Mouse (Mus musculus): ENCODE data around the gene Wdr24. TPM values are rescaled to one million over a fixed set of nuclear protein-coding genes. Genes with fewer than 3 reads are reported as not detected.
A peak's percentile ranks its signal among the peaks of the same experiment; 100 is the strongest.
"Not testable (repeated sequence)": the region's sequence is repeated elsewhere in the genome, so short reads cannot be mapped to it uniquely, and the experiment has no call there.

Wdr24 gene
- polyA plus RNA-seq, 1 experiment, result 0.32 TPM

- peaks cover 49% of the 10 kb centered on the region for H3K4me1 ChIP-seq (ENCODE audit: control insufficient read depth)
- TF ChIP-seq GATA1 (IDR thresholded peaks at IDR 0.05; ENCODE audit: low read length), result no peak
- TF ChIP-seq TAL1 (IDR thresholded peaks at IDR 0.05; ENCODE audit: low read length), result no peak
These were observed 44.0 kb downstream of the Wdr24 start for GRCm38 (mm10) chr17:25867509-25867835.

GRCm38 (mm10) chr17:25867836-25868600, 44.6 kb downstream of the Wdr24 start:
- TF ChIP-seq TAL1 (IDR thresholded peaks at IDR 0.05; ENCODE audit: low read length) (no peak), GATA1 (IDR thresholded peaks at IDR 0.05; ENCODE audit: low read length) (no peak)
- peak overlapping the region; percentile 67 for H3K4me3 ChIP-seq (replicated peaks)
- peaks cover 26% of the 10 kb centered on the region for H3K36me3 ChIP-seq (ENCODE audit: control insufficient read depth)
- H3K27me3 ChIP-seq (ENCODE audit: control insufficient read depth), result no peaks in the 10 kb centered on the region
- H3K9me3 ChIP-seq (ENCODE audit: control insufficient read depth, low read length), result no peaks in the 10 kb centered on the region
- peaks cover 46% of the 10 kb centered on the region for H3K4me1 ChIP-seq (ENCODE audit: control insufficient read depth)

More at GRCm38 (mm10) chr17:25867509-25867835, 44.0 kb downstream of the Wdr24 start:
- Histone ChIP-seq H3K9me3 (ENCODE audit: control insufficient read depth, low read length) (no peaks in the 10 kb centered on the region), H3K36me3 (ENCODE audit: control insufficient read depth) (peaks cover 26% of the 10 kb centered on the region), H3K4me3 (replicated peaks) (peak overlapping the region; percentile 67), H3K27me3 (ENCODE audit: control insufficient read depth) (no peaks in the 10 kb centered on the region)

- Histone ChIP-seq H3K4me1 (ENCODE audit: control insufficient read depth) (peaks cover 48% of the 10 kb centered on the region), H3K4me3 (replicated peaks) (peak within 1 kb of the TSS; percentile 67), H3K9me3 (ENCODE audit: control insufficient read depth, low read length) (no peaks in the 10 kb centered on the region), H3K36me3 (ENCODE audit: control insufficient read depth) (peaks cover 22% of the 10 kb centered on the region), H3K27me3 (ENCODE audit: control insufficient read depth) (no peaks in the 10 kb centered on the region)
- TF ChIP-seq TAL1 (IDR thresholded peaks at IDR 0.05; ENCODE audit: low read length) (no peak), GATA1 (IDR thresholded peaks at IDR 0.05; ENCODE audit: low read length) (no peak)
These were observed 45.3 kb downstream of the Wdr24 start, which contains the start of gene Mcrip2 for GRCm38 (mm10) chr17:25868601-25869191. TSS of gene Mcrip2 (minus strand) at chr17:25868764.

- H3K4me3 ChIP-seq (replicated peaks), result no peak overlapping the region
- TF ChIP-seq GATA1 (IDR thresholded peaks at IDR 0.05; ENCODE audit: low read length) (no peak), TAL1 (IDR thresholded peaks at IDR 0.05; ENCODE audit: low read length) (no peak)
- peaks cover 14% of the 10 kb centered on the region for H3K36me3 ChIP-seq (ENCODE audit: control insufficient read depth)
- H3K9me3 ChIP-seq (ENCODE audit: control insufficient read depth, low read length), result no peaks in the 10 kb centered on the region
- peaks cover 55% of the 10 kb centered on the region for H3K4me1 ChIP-seq (ENCODE audit: control insufficient read depth)
- H3K27me3 ChIP-seq (ENCODE audit: control insufficient read depth), result no peaks in the 10 kb centered on the region
These were observed 46.1 kb downstream of the Wdr24 start for GRCm38 (mm10) chr17:25869498-25869897.

GRCm38 (mm10) chr17:25869954-25870353, 46.5 kb downstream of the Wdr24 start:
- Histone ChIP-seq H3K27me3 (ENCODE audit: control insufficient read depth) (no peaks in the 10 kb centered on the region), H3K9me3 (ENCODE audit: control insufficient read depth, low read length) (no peaks in the 10 kb centered on the region), H3K36me3 (ENCODE audit: control insufficient read depth) (peaks cover 10% of the 10 kb centered on the region), H3K4me1 (ENCODE audit: control insufficient read depth) (peaks cover 56% of the 10 kb centered on the region), H3K4me3 (replicated peaks) (no peak overlapping the region)
- no peak for TF ChIP-seq TAL1 (IDR thresholded peaks at IDR 0.05; ENCODE audit: low read length)

GRCm38 (mm10) chr17:25871566-25871965, 48.1 kb downstream of the Wdr24 start:
- not testable (repeated sequence) for H3K4me3 ChIP-seq (replicated peaks); H3K9me3 ChIP-seq (ENCODE audit: control insufficient read depth, low read length); H3K36me3 ChIP-seq (ENCODE audit: control insufficient read depth); H3K27me3 ChIP-seq (ENCODE audit: control insufficient read depth)
- peaks cover 59% of the 10 kb centered on the region for H3K4me1 ChIP-seq (ENCODE audit: control insufficient read depth)

GRCm38 (mm10) chr17:25872676-25873075, 49.2 kb downstream of the Wdr24 start:
- Histone ChIP-seq H3K4me3 (replicated peaks) (no peak overlapping the region), H3K27me3 (ENCODE audit: control insufficient read depth) (no peaks in the 10 kb centered on the region), H3K4me1 (ENCODE audit: control insufficient read depth) (peaks cover 57% of the 10 kb centered on the region), H3K36me3 (ENCODE audit: control insufficient read depth) (peaks cover 6% of the 10 kb centered on the region), H3K9me3 (ENCODE audit: control insufficient read depth, low read length) (no peaks in the 10 kb centered on the region)
- TF ChIP-seq TAL1 (IDR thresholded peaks at IDR 0.05; ENCODE audit: low read length) (no peak), GATA1 (IDR thresholded peaks at IDR 0.05; ENCODE audit: low read length) (no peak)

GRCm38 (mm10) chr17:25873405-25874147, 50.1 kb downstream of the Wdr24 start:
- TF ChIP-seq TAL1 (IDR thresholded peaks at IDR 0.05; ENCODE audit: low read length), result no peak
- TF ChIP-seq GATA1 (IDR thresholded peaks at IDR 0.05; ENCODE audit: low read length), result no peak
- Histone ChIP-seq H3K9me3 (ENCODE audit: control insufficient read depth, low read length) (no peaks in the 10 kb centered on the region), H3K36me3 (ENCODE audit: control insufficient read depth) (peaks cover 15% of the 10 kb centered on the region), H3K4me1 (ENCODE audit: control insufficient read depth) (peaks cover 49% of the 10 kb centered on the region), H3K27me3 (ENCODE audit: control insufficient read depth) (no peaks in the 10 kb centered on the region), H3K4me3 (replicated peaks) (peak overlapping the region; percentile 73)

- no peaks in the 10 kb centered on the region for H3K27me3 ChIP-seq (ENCODE audit: control insufficient read depth)
- TF ChIP-seq TAL1 (IDR thresholded peaks at IDR 0.05; ENCODE audit: low read length) (no peak), GATA1 (IDR thresholded peaks at IDR 0.05; ENCODE audit: low read length) (no peak)
- peaks cover 22% of the 10 kb centered on the region for H3K36me3 ChIP-seq (ENCODE audit: control insufficient read depth)
- peak overlapping the region; percentile 73 for H3K4me3 ChIP-seq (replicated peaks)
- peaks cover 47% of the 10 kb centered on the region for H3K4me1 ChIP-seq (ENCODE audit: control insufficient read depth)
- H3K9me3 ChIP-seq (ENCODE audit: control insufficient read depth, low read length), result no peaks in the 10 kb centered on the region
These were observed 50.8 kb downstream of the Wdr24 start for GRCm38 (mm10) chr17:25874148-25874720.
